Mouse (Mus musculus): ENCODE data around the gene Cyp2w1.

Gene Cyp2w1

DNA sequence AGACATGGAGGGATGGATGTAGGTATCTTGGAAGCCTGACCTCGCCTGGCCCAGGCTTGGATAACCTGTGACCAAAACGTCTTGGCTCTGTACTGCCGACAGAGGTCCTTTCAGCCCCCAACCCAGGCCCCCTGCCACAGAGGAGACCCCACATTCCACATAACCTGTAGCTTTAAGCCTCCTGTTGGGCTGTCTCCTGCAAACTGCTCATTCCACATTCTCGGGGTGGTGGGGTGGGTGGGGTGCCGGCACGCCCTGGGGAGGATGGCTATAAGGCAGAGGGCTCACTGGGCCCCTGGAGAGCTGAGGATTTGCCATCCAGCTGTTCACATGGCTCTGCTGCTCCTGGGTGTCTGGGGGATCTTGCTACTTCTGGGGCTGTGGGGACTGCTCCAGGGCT, at the start of gene Cyp2w1:
Gene Cyp2w1, plus strand, starts transcription at position 301 of the 400 bp plus-strand sequence.
- in situ Hi-C loops (cut with MboI; ENCODE audit: low pct_unique_long_range_greater_than_20kb in 1 of 2, low sequenced_read_pairs in 2 of 2, unreplicated experiment in 1 of 2): no loop called here

DNA sequence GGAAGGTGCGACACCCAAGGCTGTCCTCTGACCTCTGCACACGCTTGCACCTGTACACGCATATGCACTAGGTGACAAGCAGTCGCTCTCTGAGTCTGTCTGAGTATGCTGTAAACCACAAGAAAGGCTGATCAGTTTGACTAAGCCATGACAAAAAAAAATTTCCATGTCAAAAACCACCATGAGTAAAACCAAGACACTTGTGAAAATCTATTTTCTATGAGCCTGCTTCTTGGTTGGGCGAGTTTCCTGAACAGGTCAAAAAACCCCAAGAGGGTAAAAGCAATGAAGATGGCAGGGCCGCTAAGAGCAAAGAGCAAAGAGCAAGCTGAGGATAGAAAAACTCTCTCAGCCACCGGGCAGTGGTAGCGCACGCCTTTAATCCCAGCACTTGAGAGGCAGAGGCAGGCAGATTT, 48.8 kb upstream of the Cyp2w1 start:
- in situ Hi-C loops (cut with MboI; ENCODE audit: low pct_unique_long_range_greater_than_20kb in 1 of 2, low sequenced_read_pairs in 2 of 2, unreplicated experiment in 1 of 2): no loop called here

DNA sequence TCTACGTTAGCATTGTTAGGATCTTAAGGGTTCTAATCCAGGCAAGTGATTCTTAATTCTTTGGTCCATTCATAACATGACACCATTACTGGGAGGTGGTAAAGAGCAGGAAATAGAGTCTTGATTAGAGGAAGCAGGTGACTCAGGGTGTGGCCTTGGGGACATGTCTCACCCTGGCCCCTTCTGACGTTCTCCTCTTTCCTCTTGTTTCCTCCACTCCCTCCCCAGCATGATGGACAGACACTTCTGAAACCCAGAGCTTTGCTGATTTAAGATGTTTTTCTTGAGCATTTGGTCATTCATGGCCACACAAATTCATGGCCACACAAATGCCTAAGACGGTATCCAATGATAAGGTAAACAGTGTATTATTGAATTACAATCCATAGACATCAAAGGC, 42.5 kb upstream of the Cyp2w1 start:
- in situ Hi-C loops (cut with MboI; ENCODE audit: low pct_unique_long_range_greater_than_20kb in 1 of 2, low sequenced_read_pairs in 2 of 2, unreplicated experiment in 1 of 2): no loop called here

DNA sequence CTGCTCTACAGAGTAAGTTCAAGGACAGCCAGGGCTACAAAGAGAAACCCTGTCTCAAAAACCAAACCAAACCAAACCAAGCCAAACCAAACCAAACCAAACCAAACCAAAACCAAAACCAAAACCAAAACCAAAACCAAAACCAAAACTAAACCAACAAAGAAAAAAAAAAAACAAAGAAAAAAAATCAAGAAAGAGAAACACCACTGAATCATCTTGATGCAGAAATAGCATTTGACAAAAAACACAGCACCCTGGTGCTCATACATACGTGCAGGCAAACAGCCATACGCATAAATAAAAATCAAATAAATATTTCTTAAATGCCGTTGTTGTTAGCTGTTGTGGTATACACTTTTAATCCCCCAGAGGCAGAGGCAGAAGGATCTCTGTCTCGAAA, 41.9 kb upstream of the Cyp2w1 start:
- in situ Hi-C loops (cut with MboI; ENCODE audit: low pct_unique_long_range_greater_than_20kb in 1 of 2, low sequenced_read_pairs in 2 of 2, unreplicated experiment in 1 of 2): no loop called here

DNA sequence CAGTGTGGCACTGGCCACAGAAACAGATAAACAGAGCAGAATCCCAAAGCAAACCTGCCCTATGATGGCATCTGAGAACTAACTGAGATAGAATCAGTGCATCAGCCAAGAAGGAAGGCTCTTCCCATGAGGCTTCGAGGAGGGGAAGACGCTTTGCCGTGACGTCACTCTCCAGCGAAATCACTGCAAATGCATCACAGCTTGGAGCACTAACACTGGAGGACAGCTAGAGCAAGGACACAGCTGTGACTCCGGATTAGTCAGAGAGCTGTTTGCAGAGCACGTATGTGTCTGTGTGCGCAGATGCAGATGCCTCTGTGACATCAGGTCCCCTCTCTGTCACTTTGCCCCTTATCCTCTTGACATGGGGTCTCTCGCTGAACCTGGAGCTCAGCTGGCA, 40.6 kb upstream of the Cyp2w1 start:
- in situ Hi-C loops (cut with MboI; ENCODE audit: low pct_unique_long_range_greater_than_20kb in 1 of 2, low sequenced_read_pairs in 2 of 2, unreplicated experiment in 1 of 2): no loop called here

DNA sequence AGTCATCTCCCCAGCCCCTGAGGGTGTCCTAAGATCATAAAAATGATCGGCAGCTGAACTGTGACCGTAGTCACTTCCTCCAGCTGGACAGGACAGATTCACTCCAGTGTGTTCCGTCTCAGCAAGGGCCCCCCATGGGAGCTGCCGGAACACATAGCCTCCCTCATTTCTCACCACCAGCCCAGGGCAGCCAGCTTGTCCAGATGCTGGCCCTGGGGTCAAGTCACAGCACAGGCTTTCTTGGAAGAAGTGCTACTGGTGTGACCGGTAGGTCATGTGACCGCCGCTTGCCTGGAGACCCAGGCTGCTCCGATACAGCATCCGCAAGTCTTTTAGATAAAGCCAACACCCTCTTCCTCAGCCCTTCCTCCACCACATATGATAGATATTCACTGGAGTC, 38.9 kb upstream of the Cyp2w1 start:
- in situ Hi-C loops (cut with MboI; ENCODE audit: low pct_unique_long_range_greater_than_20kb in 1 of 2, low sequenced_read_pairs in 2 of 2, unreplicated experiment in 1 of 2): no loop called here

DNA sequence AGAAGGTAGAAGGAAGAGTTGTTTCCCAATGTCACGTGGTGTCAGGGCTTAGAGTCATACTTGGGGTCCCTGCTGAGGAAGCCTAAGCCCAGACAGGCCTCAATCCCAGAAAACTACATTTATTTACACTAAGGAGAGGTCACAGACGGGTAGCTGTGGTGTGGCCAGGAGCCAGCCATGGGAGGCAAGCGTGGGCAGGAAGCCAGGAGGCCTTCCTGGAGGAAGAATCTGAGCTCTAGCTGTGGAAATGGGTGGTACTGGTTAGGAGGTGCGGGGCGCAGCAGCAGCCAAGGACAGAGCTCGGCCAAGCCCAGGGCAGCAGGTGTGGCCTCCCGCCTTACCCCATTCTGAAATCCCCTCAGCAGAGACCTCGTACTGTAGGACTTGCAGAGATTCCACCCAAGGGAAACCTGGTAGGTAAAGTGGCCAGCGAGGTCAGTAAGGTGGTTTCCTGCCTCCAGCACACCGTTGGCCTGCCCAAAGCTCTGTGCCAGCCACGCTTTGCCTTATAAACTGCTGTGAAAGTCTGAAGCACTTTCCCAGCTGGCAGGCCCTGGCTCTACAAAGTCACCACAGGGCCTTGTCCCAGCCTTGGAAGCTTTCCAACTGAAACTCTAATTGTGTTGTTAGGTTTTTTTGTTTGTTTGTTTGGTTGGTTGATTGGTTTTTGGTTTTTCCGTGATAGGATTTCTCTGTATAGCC, 37.3 kb upstream of the Cyp2w1 start:
- in situ Hi-C loops (cut with MboI; ENCODE audit: low pct_unique_long_range_greater_than_20kb in 1 of 2, low sequenced_read_pairs in 2 of 2, unreplicated experiment in 1 of 2): no loop called here

DNA sequence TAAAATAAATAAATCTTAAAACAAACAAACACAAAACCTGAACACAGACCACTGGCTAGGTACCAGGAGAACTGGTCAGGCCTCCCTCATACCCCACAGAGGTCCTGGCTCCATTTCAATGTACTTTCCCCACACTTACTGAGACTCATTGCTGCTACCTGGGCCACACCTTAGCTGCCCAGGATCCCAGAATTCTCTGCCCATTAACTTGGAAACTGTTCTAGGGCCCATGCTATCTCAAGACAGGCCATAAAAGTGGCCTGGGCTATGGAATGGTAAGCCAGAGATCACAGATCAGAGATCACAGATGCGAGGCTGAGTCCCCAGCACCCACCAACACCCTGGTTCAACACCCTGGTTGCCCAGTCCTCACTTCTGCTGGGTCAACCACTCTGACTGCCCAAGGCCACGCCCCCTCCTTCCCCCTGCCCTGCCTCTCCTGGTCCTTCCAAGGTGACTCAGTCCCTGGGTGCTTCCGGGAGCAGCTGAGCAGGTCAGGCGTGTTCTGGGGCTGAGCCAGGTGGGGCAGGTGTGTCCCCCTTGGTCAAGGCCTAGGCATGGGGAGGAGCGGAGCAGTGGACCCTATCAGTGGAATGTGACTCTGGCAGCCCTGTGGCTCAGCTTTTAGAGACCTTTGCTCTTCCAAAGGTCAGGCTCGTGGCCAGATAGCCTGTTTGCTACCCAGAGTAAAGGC, 35.3 kb upstream of the Cyp2w1 start:
- in situ Hi-C loops (cut with MboI; ENCODE audit: low pct_unique_long_range_greater_than_20kb in 1 of 2, low sequenced_read_pairs in 2 of 2, unreplicated experiment in 1 of 2): no loop called here

DNA sequence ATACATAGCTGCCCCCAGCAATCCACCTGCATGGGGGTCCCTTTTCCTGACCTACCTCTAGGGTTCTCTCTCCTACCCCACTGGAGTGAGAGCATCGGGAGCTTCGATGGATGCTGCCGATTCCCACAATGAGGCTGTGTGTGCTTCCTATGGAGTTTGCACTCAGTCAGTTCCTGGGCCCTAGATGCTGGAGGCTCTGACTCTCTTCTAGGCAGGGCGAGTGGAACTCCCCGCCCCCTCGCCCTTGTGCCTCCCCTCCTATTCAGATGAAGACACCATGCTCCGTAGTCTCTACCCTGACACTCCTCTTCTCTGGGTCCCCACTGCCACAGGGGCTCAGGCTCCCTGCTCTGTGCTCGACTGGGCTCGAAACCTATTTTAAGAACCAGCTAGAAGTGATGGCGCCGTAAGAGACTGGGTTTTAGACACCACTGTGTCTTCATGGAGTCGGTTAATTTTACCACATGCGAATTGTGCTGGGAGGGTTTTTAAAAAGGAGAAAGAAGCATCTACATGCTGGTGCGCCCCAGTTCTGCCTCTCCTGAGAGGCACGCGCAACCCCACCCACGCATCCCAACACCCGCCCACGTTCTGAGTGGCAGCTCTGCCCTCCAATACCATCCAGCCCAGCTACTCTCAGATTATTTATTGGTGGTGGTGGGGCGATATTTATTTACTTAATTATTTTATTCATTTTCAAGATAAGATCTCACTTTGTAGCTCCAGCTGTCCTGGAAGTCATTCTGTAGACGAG, 34.5 kb upstream of the Cyp2w1 start:
- in situ Hi-C loops (cut with MboI; ENCODE audit: low pct_unique_long_range_greater_than_20kb in 1 of 2, low sequenced_read_pairs in 2 of 2, unreplicated experiment in 1 of 2): no loop called here

DNA sequence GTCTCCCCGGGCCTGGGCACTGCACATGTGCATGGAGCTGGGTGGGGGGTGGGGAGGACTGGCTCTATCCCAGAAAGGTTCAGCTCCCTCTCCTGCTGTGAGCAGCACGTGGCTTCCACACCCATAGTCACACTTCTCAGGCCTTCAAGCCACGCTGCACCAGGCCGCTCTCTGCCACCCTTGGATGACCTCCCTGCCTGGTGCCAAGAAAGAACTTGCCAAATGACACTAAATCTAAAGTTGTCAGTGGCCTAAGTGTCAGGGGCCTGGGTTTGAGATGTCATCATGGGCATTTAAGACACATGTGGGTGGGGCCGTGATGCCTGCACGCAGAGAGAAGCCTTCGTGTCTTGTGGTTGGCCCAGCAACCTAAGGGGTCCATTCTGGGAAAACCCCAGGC, 32.0 kb upstream of the Cyp2w1 start:
- in situ Hi-C loops (cut with MboI; ENCODE audit: low pct_unique_long_range_greater_than_20kb in 1 of 2, low sequenced_read_pairs in 2 of 2, unreplicated experiment in 1 of 2): no loop called here

DNA sequence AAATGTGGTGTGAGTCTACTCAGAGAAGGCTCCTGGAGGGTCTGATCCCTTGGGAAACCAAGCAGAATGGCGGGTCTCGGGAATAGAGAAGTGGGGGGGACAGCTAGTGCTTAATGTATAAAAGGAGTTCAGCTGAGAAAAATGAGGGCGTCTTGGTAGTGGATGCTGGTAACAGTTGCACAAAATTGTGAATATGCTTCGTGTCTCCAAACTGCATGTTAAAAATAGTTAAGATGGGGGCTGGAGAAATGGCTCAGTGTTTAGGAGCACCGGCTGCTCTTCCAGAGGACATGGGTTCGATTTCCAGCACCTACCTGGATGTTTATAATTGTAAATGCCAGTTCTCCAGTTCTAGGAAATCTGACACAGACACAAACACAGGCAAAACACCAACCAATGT, 31.1 kb upstream of the Cyp2w1 start:
- in situ Hi-C loops (cut with MboI; ENCODE audit: low pct_unique_long_range_greater_than_20kb in 1 of 2, low sequenced_read_pairs in 2 of 2, unreplicated experiment in 1 of 2): no loop called here

DNA sequence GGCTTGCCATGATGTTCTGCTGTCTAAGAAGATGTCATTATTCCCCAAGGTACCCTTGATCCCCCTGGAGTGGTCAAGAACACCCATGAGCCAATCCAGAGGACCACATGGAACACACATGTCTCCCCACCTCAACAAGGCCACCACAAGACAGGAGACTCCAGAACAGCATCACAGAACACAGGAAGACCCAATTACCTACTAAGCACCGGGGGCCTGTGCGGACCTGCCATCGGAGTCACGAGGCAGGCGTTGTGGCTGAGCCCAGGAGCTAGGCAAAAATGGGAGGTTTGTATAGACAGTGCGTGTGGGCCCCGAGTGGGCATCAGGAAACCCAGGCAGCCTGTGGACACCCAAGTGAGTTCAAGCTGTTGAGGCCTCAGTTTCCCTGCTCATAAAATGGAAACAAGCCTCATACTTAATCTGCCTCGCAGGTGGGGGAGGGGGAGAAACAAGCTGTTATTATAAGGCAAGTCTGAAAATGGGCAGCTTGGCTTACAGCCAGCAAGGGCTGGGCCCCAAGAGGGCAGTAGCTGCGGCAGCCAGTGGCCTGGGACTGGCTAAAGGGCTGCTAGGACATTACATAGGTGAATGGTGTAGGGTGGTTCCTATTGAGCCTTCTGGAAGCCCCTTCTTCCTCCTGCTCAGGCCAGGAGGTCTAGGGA, 29.0 kb upstream of the Cyp2w1 start:
- in situ Hi-C loops (cut with MboI; ENCODE audit: low pct_unique_long_range_greater_than_20kb in 1 of 2, low sequenced_read_pairs in 2 of 2, unreplicated experiment in 1 of 2): no loop called here

DNA sequence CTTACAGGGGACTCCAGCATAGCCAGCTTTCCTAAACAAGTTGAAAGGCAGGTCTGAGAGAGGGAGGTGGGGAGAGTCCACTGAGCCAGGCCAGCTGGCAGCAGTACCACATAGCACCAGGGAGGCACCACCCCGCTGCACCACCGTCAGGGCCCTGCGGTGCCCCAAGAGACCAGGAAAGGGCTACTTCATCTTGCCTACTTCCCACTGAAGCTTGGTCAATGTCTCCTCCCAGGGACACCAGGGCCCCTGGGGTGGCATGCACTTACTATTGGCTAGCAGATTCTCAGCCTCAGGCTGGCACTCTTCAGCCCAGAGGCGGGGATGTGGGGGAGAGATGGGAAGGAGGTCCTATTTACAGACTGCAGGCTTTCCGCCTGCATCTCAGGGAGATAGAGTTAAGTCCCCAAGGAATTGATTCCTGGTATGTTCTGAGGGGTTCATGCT, 28.3 kb upstream of the Cyp2w1 start:
- in situ Hi-C loops (cut with MboI; ENCODE audit: low pct_unique_long_range_greater_than_20kb in 1 of 2, low sequenced_read_pairs in 2 of 2, unreplicated experiment in 1 of 2): no loop called here

DNA sequence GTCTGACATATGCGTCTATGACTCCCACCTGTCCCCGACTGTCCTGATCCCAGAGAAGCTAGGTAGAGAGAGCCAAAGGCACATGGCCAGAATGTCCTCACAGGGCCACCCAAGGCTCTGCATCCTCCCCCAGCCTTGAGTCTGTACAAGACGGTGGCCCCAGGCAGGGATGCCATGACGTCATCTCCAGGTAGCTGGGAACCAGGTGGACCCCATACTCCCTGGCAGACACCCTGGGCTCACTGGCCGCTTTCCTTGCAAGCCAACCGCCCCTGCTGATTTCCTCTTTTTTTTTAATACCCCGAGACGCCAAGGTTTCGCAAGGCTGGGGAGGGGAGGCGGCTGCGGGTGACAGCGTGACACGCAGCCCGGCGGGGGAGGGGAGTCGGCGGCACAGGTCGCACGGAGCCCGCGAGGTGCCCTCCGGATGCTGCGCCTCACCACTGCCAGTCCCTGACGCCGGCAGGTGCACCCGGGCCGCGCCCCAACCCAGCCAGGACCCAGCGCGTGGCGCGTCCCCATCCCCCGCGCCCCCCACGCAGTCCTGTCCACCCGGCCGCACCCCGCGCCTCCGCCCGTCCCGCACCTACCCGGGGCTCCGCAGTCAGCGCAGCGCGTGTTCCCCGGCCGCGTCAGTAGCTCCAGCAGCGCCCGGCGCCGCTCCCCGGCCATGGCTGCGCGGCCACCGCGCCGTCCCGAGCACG, 27.6 kb upstream of the Cyp2w1 start:
- in situ Hi-C loops (cut with MboI; ENCODE audit: low pct_unique_long_range_greater_than_20kb in 1 of 2, low sequenced_read_pairs in 2 of 2, unreplicated experiment in 1 of 2): no loop called here

DNA sequence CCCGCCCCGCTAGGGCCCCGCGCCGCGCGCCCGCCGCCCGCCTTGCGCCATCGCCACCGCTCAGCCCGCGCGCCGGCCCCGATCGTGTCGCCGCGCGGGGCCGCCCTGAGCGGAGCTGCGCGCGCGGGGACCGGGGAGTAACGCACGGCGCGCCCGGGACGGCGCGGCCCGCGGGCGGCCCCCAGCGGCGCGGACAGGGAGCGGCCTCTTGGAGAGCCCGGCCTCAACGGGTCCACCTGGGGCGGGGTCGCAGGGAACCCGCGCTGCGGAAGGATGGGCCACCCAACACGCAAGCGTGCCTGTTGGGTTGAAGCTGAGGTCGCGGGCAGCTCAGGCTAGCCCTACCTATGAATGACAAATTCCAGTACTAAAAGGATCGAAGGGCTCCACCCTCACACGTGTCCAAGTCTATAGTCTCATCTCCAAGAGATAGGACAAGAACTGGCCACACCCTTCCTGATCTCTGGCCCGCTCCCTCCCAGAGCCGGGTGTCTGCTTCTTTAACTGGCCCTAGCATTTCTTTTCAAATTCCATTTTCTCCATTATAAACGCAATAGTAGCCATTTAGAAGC, 26.9 kb upstream of the Cyp2w1 start, which contains the start of gene Adap1:
Gene Adap1, minus strand, starts transcription at position 228 of the 572 bp plus-strand sequence.
- in situ Hi-C loops (cut with MboI; ENCODE audit: low pct_unique_long_range_greater_than_20kb in 1 of 2, low sequenced_read_pairs in 2 of 2, unreplicated experiment in 1 of 2): no loop called here

DNA sequence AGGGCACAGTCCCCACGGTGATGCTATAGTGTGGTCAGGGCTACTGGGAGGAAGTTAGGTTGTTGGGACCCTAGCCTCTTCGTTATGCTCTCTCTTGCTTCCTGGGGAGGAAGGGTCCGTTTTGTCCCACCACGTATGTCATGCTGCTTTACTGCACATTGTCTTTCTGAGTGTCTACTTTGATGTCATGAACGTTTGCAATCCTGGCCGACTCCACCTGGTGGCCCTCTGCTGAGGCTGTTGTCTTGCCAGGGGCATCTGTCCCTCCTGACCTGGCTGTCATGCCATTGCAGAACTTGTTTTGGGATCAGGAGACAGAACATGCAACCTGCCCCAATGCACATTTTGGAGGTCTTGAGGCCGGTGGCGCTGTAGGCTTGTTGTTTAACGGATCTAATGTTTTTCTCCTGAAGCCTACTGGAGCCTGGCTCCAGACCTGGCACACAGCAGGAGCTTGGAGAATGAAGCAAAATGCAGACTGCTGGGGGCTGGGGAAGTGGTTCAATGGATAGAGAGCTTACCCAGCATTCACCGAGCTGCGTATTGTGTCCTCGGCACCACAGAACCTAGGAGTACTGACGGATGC, 26.2 kb upstream of the Cyp2w1 start:
- in situ Hi-C loops (cut with MboI; ENCODE audit: low pct_unique_long_range_greater_than_20kb in 1 of 2, low sequenced_read_pairs in 2 of 2, unreplicated experiment in 1 of 2): no loop called here

DNA sequence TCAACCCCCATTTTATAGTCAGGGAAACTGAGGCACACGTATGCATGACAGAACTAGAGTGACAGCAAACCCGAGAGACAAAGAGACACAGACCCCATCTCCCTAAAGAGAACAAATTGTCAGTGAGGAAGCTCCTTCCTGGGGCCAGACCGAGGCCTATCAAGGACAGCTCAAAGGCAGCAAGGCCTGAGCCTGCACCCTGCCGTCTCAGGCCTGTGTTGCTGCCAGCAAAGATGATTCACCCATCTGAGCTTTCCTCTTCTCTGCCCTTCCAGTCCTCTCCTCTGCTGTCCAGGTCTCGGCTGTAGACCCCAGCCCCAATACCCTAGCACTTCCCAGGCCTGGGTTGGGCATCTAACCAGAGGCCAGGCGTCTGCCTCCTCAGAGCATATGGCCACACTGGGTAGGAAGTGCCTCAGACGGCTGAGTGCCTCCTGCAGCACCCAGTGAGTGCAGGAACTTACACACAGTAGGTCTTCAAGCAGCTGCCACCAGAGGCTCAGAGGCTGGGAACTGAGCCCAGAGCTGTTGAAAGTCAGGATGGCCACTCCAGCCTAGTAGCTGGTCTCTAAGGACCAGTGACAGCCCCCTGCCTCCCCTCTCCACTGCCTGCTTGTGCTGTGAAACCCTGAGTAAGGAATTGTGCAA, 25.3 kb upstream of the Cyp2w1 start:
- in situ Hi-C loops (cut with MboI; ENCODE audit: low pct_unique_long_range_greater_than_20kb in 1 of 2, low sequenced_read_pairs in 2 of 2, unreplicated experiment in 1 of 2): no loop called here
